Mouse (Mus musculus): ENCODE results near the gene Gm17467.
"Not testable (repeated sequence)": the region's sequence is repeated elsewhere in the genome, so short reads cannot be mapped to it uniquely, and the experiment has no call there.

Gm17467 gene

DNA sequence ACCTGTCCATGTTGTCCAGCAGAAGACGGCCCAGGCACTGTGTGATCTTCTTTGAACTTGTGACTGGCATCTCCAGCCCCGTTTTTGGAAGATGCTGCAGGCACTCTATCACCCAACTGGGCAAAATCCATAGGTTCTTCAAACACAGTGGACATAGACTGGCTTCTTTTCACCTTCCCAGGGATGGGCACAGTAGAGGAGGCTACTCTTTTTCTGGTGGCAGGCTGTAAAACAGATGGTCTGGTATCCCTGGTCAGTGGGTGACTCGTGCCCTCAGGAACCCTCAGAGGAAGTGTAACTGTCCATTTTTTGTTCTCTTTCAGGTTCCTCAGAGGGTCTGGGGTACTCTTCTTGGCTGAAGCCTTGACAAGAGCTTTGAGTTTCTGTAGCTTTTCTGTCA, at the start of gene Gm17467:
Gene Gm17467, minus strand, starts transcription at position 101 of the 400 bp plus-strand sequence.
- DNase-seq (ENCODE audit: low read depth): not testable (repeated sequence)
